Mouse (Mus musculus) CD4-positive helper T cell, adult 2 months (primary cell): ENCODE measurements around the gene Rbm28.
"Not testable (repeated sequence)": the region's sequence is repeated elsewhere in the genome, so short reads cannot be mapped to it uniquely, and the experiment has no call there.

Source experiments
- DNase-seq: peaks from one replicate; pipeline ENCODE4 v3.0.0-alpha.2; 2012; ENCODE audit warnings: low read depth, missing footprints, low spot score

The Rbm28 gene

GRCm38 (mm10) chr6:29195146-29195545 is 30.3 kb upstream of the Rbm28 start:
- DNase-seq, result no peak

- DNase-seq, result no peak
Observed at GRCm38 (mm10) chr6:29193961-29194750, 29.4 kb upstream of the Rbm28 start.

- no peak for DNase-seq
Observed at GRCm38 (mm10) chr6:29187936-29188335, 23.1 kb upstream of the Rbm28 start.

GRCm38 (mm10) chr6:29179843-29180242 is 15.0 kb upstream of the Rbm28 start:
- DNase-seq, result no peak

- DNase-seq, result peak; percentile 21
Observed at GRCm38 (mm10) chr6:29178888-29179658, 14.3 kb upstream of the Rbm28 start, which contains the start of gene Prrt4. Gene Prrt4, minus strand, starts transcription at chr6:29179584.

- DNase-seq, result no peak
Observed at GRCm38 (mm10) chr6:29177901-29178879, 13.4 kb upstream of the Rbm28 start.

- DNase-seq, result no peak
Observed at GRCm38 (mm10) chr6:29175113-29175512, 10.3 kb upstream of the Rbm28 start.

- DNase-seq, result no peak
Observed at GRCm38 (mm10) chr6:29174368-29174767, 9.6 kb upstream of the Rbm28 start.

- peak; percentile 79 for DNase-seq
Observed at GRCm38 (mm10) chr6:29170952-29171388, 6.2 kb upstream of the Rbm28 start.

GRCm38 (mm10) chr6:29170063-29170921 is 5.5 kb upstream of the Rbm28 start:
- DNase-seq, result peak; percentile 84

- no peak for DNase-seq
Observed at GRCm38 (mm10) chr6:29169675-29170062, 4.9 kb upstream of the Rbm28 start.

GRCm38 (mm10) chr6:29168871-29169270 is 4.1 kb upstream of the Rbm28 start:
- DNase-seq, result no peak

GRCm38 (mm10) chr6:29166196-29166595 is 1.4 kb upstream of the Rbm28 start:
- DNase-seq, result peak; percentile 65

- DNase-seq, result not testable (repeated sequence)
Observed at GRCm38 (mm10) chr6:29161291-29161690, 3.5 kb downstream of the Rbm28 start.

GRCm38 (mm10) chr6:29160786-29161185 is 4.0 kb downstream of the Rbm28 start:
- DNase-seq, result no peak

- no peak for DNase-seq
Observed at GRCm38 (mm10) chr6:29156326-29156725, 8.5 kb downstream of the Rbm28 start.

GRCm38 (mm10) chr6:29150001-29150400 is 14.8 kb downstream of the Rbm28 start:
- no peak for DNase-seq

- no peak for DNase-seq
Observed at GRCm38 (mm10) chr6:29147407-29148010, 17.3 kb downstream of the Rbm28 start.

- DNase-seq, result no peak
Observed at GRCm38 (mm10) chr6:29146641-29147040, 18.2 kb downstream of the Rbm28 start.
